Mouse (Mus musculus) kidney, adult 2 months (tissue): Measurements from ENCODE around the gene Comt. TPM values are rescaled to one million over a fixed set of nuclear protein-coding genes. Genes with fewer than 3 reads are reported as not detected.

Source experiments
- DNase-seq: peaks from one replicate; pipeline ENCODE4 v3.0.0; 2021
- H3K27ac ChIP-seq: fragments of 200-500 bp; 2 replicates; pipeline ENCODE4 v1.5.1; 2012; ENCODE audit warnings: low read depth, low read length, control low read depth, inconsistent platforms; ENCODE audit not compliant: insufficient read depth
- H3K27me3 ChIP-seq: fragments of 200-500 bp; replicated peaks from 2 replicates; pipeline ENCODE4 v1.6.1; 2012; ENCODE audit warnings: mild to moderate bottlenecking, moderate library complexity, low read length, inconsistent platforms; ENCODE audit not compliant: control insufficient read depth, insufficient read depth
- H3K36me3 ChIP-seq: fragments of 200-500 bp; 2 replicates; pipeline ENCODE4 v1.6.1; 2012; ENCODE audit warnings: mild to moderate bottlenecking, moderate library complexity, low read length, inconsistent platforms; ENCODE audit not compliant: control insufficient read depth, insufficient read depth
- H3K4me1 ChIP-seq: fragments of 200-500 bp; 2 replicates; pipeline ENCODE4 v1.6.1; 2011; ENCODE audit warnings: low read length; ENCODE audit not compliant: control insufficient read depth, insufficient read depth
- H3K4me3 ChIP-seq: fragments of 200-500 bp; 2 replicates; pipeline ENCODE4 v1.5.1; 2011; ENCODE audit warnings: mild to moderate bottlenecking, low read depth, low read length, control low read depth; ENCODE audit not compliant: insufficient read depth
- CTCF ChIP-seq: fragments of 200-500 bp; conservative IDR thresholded peaks from 2 replicates; pipeline ENCODE4 v1.5.1; 2011; ENCODE audit warnings: low read depth, mild to moderate bottlenecking, control low read depth, low read length, moderate library complexity, mixed read lengths; ENCODE audit not compliant: insufficient read depth, insufficient read length
- POLR2A ChIP-seq: fragments of 200-500 bp; IDR thresholded peaks from one replicate; pipeline ENCODE4 v1.6.1; 2011; ENCODE audit warnings: low read depth, low read length, control low read depth
- WGBS: fragments of 180-500 bp; shearing (Covaris S2); methylation state at CpG from one replicate; pipeline ENCODE4 v1.1.7; 2018; 5-methylcytosine and 5-hydroxymethylcytosine counted together
- polyA plus RNA-seq: library from polyadenylated mRNA; depleted of rRNA; stranded (reverse); fragments of >200 nt; gene quantifications from 2 replicates; pipeline ENCODE4 v1.2.3, GENCODE M21; 2012

Comt gene
- polyA plus RNA-seq, 1 experiment: 519 TPM

- TF ChIP-seq POLR2A: no peak
- TF ChIP-seq CTCF: no peak
- no peaks in the 10 kb centered on the region for H3K27me3 ChIP-seq
- H3K4me3 ChIP-seq: peak overlapping the region; percentile 39
- peak; percentile 87 for DNase-seq
- H3K4me1 ChIP-seq: peaks cover 31% of the 10 kb centered on the region
- H3K36me3 ChIP-seq: no peaks in the 10 kb centered on the region
- 35% methylated on average over 13 of the region's 13 CpGs for WGBS
- H3K27ac ChIP-seq: peak overlapping the region; percentile 67
These were observed 15.5 kb downstream of the Comt start for GRCm38 (mm10) chr16:18411026-18411649.

- Histone ChIP-seq H3K4me3 (peak overlapping the region; percentile 39), H3K36me3 (no peaks in the 10 kb centered on the region), H3K4me1 (peaks cover 28% of the 10 kb centered on the region), H3K27me3 (no peaks in the 10 kb centered on the region), H3K27ac (0 out of 2 replicates have a peak overlapping the region, but pooled peaks have one; percentile 2)
- DNase-seq: no peak
- 55% methylated on average over 5 of the region's 5 CpGs for WGBS
- TF ChIP-seq POLR2A: no peak
- no peak for TF ChIP-seq CTCF
These were observed 16.2 kb downstream of the Comt start for GRCm38 (mm10) chr16:18410418-18410817.

- H3K27ac ChIP-seq: no peak overlapping the region
- WGBS: 51% methylated on average over 4 of the region's 4 CpGs
- H3K4me1 ChIP-seq: peaks cover 28% of the 10 kb centered on the region
- no peak overlapping the region; the same call in 1 of the 2 replicates for H3K4me3 ChIP-seq
- no peaks in the 10 kb centered on the region for H3K36me3 ChIP-seq
- H3K27me3 ChIP-seq: no peaks in the 10 kb centered on the region
- TF ChIP-seq POLR2A (no peak), CTCF (no peak)
- DNase-seq: no peak
These were observed 16.9 kb downstream of the Comt start for GRCm38 (mm10) chr16:18409776-18410175.

GRCm38 (mm10) chr16:18407912-18408311 lies 18.7 kb downstream of the Comt start:
- WGBS: 38% methylated on average over 7 of the region's 7 CpGs

GRCm38 (mm10) chr16:18406293-18406692 lies 20.4 kb downstream of the Comt start:
- Histone ChIP-seq H3K27ac (no peak overlapping the region), H3K4me3 (no peak overlapping the region)
- TF ChIP-seq POLR2A (no peak), CTCF (peak; percentile 91)

More at GRCm38 (mm10) chr16:18407912-18408311, 18.7 kb downstream of the Comt start:
- no peaks in the 10 kb centered on the region for H3K27me3 ChIP-seq
- no peaks in the 10 kb centered on the region for H3K36me3 ChIP-seq
- peak; percentile 45 for DNase-seq
- TF ChIP-seq POLR2A: no peak
- TF ChIP-seq CTCF: no peak
- H3K27ac ChIP-seq: no peak overlapping the region
- peaks cover 20% of the 10 kb centered on the region for H3K4me1 ChIP-seq
- H3K4me3 ChIP-seq: no peak overlapping the region

GRCm38 (mm10) chr16:18405876-18406275 lies 20.8 kb downstream of the Comt start:
- no peak overlapping the region for H3K4me3 ChIP-seq
- no peak for DNase-seq
- no peaks in the 10 kb centered on the region for H3K27me3 ChIP-seq
- H3K4me1 ChIP-seq: peaks cover 13% of the 10 kb centered on the region
- no peak overlapping the region for H3K27ac ChIP-seq
- 60% methylated on average over 2 of the region's 2 CpGs for WGBS
- no peaks in the 10 kb centered on the region for H3K36me3 ChIP-seq
- TF ChIP-seq POLR2A (no peak), CTCF (no peak)

More at GRCm38 (mm10) chr16:18406293-18406692, 20.4 kb downstream of the Comt start:
- no peaks in the 10 kb centered on the region for H3K27me3 ChIP-seq
- H3K4me1 ChIP-seq: peaks cover 13% of the 10 kb centered on the region
- WGBS: 13% methylated on average over 2 of the region's 2 CpGs
- no peaks in the 10 kb centered on the region for H3K36me3 ChIP-seq
- DNase-seq: peak; percentile 74

GRCm38 (mm10) chr16:18405091-18405854 lies 21.4 kb downstream of the Comt start:
- 73% methylated on average over 13 of the region's 13 CpGs for WGBS
- Histone ChIP-seq H3K27ac (no peak overlapping the region), H3K4me3 (no peak overlapping the region), H3K27me3 (no peaks in the 10 kb centered on the region), H3K4me1 (peaks cover 13% of the 10 kb centered on the region), H3K36me3 (no peaks in the 10 kb centered on the region)
- TF ChIP-seq POLR2A (no peak), CTCF (no peak)
- DNase-seq: no peak
